Mouse (Mus musculus) cerebellum, postnatal 10 days (tissue): ENCODE results near the gene Inpp4a.

Experiments used
- DNase-seq, 2 experiments: peaks; one replicate each; pipeline ENCODE4 v3.0.0; 2021; ENCODE audit warnings: mixed read lengths in 2 of 2

Inpp4a gene

DNA sequence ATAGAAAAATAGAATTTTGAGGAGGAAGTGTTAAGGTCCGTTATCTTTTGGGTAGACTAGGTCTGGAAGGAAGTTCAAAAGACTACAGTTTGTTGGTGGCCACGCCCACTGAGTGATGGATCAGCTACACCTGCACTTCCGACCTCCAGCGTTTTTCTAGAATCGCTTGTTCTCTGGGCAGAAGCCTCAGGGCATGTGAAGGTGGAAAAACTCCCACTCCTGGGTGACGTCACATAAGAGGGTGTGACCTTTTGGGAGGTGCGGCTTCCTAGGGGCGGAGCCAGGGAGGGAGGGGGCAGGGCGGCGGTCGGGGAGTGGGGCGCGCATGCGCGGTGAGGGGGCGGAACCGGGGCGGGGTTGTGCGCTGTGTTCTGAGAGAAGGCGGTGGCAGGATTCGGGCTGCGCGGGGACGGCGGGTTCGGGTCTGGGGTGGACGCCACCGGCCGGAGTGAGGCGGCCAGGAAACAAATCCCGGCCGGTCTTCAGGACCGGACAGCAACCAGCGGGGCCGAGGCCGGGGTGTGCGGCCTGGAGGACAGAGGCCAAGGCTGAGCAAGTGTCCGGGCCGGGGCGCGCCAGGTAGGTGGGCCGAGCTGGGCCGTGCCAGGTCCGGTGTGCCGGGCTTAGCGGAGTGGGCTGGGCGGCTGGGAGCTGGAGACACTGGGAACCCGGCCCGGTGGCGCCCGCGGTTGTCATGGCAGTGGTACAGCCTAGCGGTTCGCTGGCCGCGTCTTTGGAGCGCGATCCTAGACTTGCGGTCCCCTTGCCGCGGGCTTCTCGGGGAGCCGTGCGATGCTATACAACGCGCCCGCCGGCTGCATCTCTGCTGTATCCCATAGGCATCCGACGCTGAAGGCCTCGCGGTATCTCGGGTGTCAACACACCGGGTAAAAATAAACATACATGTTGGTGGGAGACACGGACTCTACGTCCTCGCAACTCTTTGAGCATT, at the start of gene Inpp4a:
Gene Inpp4a (plus strand): TSS at position 326 of the 952 bp plus-strand sequence.
- peak; percentile 100 for DNase-seq

DNA sequence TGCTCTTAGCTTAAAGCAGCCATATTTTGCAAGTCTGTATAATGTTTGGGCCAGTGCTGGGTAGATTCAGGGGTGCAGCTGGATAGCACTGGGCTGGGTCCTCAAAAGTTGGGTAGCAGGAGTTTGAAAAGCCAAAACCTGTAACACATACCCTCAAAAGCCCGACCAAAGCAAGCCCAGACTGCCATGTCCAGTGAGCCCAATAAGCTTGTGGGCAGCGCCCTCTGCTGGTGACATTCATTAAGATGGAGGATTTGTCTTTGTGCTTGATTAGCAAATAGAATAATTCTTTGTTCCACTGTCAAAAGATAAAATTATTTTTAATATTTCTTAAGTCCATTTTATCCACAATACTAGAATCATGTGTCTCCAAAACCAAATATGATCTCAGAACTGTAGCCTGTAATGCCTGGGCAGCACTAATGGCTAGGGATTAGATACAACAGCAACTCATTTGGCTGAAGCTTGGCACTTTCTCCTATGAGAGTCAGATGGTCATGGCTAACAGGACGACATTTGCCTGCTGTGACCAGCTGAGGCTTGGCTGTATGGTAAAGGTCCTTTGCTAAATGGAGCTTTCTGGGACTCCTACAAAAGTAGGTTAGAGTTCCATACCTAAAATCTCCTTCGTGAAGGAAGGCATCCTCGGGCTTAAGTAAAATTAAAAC, 48.9 kb upstream of the Inpp4a start:
- peak; percentile 94 to 97 for DNase-seq

DNA sequence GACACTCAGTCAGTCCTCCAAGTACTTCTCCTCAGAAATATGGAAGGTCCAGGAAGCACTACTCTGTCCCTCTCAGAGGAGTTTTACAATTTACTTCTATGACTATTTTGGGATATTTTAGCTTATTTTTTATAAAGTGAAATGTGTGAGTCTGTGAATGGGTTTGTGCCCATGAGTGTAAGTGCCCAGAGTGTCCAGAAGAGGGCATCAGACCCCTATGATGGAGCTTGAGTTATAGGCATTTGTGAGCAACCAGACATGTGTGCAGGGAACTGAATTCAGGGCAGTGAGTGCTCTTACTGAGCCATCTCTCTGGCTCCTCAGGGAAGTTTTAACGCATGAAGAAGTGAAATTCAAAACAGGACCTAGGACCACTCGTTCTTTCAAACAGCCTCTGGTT, 41.2 kb upstream of the Inpp4a start:
- no peak for DNase-seq

DNA sequence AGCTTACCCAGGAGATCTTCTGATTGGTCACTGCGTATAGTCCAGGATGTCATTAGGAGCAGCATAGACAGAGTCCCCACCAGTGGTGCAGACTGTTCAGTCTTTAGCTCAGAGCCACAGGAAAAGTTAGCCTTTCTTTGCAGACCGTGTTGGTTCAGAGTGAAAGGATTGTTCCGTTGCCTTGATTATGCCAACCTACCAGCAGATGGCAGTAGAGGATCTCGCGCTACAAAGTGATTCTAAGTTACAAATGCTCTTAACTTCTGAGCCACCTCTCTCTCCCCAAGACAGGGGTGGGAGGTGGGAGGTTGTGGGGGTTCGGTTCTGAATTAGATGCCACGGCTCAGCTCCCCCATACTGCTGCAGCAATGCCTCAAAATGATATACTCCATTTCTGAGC, 27.2 kb upstream of the Inpp4a start:
- peak; percentile 76 to 86 for DNase-seq

DNA sequence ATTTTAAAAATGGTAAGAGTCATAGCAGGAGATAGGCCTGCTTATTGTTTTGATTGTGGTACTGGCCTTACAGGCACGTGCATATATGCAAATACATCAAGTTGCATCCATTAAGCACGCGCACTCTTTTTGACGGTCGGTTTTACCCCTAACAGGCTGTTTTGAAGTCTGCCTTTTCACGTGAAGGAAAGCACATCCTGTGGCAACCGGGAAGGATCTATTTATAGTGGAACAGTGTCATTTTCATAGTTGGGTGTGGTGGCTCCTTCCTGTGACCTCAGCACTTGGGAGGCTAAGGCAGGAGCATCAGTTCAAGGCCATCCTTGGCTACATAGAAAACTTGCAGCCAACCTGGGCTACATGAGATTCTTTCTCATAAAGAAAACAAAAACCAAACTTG, 13.1 kb upstream of the Inpp4a start:
- DNase-seq = no peak

DNA sequence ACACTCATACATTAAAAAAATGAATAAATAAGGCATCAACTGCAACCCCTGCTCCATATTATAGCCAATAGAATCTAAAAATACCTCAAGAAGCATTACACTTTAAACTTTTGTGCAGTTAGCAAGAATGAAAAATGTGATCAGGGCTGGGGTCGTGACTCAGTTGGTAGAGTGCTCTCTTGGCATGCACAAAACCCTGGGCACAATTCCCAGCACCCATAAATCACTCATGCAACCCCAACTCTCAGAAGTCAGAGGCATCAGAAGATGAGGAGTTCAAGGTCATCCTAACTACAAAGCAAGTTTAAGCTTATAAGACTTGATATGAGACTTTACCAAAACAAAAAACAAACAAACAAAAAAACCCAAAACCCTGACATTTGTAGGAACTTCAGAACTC, 11.9 kb upstream of the Inpp4a start:
- no peak for DNase-seq

DNA sequence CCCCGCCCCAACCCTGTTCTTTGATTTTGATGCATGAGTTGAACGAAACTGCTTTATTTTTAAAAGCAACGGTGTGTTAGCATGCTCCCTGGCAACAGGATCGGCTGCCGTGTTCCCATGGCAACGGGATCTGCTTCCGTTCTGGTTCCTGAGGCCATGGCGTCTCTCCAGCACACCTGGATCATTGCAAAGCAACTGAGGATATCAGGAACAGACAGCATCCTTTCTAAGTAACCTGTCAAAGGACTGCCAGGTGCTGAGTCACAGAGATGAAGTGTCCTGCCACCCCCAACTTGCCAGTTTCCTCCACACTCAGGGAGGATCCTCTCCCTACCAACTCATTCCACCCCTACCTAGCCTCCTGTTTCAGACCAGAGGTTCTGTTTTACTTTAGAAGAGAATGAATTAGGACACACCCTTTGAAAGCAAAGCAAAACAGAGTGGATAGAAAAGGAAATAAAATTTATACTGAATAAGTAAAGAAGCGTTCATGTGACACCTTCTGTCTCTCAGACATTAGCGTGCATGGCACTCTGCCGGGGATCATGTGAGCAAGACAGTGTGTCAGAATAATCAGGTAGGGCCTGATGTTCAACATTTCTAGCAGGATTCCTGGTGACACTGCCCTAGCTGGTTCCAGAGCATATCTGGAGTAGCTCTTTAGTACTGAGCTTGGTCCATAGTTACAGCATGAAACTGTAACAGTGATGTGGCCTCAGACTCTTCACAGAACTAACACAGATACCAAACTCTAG, 11.3 kb upstream of the Inpp4a start:
- peak; percentile 52 to 55 for DNase-seq

DNA sequence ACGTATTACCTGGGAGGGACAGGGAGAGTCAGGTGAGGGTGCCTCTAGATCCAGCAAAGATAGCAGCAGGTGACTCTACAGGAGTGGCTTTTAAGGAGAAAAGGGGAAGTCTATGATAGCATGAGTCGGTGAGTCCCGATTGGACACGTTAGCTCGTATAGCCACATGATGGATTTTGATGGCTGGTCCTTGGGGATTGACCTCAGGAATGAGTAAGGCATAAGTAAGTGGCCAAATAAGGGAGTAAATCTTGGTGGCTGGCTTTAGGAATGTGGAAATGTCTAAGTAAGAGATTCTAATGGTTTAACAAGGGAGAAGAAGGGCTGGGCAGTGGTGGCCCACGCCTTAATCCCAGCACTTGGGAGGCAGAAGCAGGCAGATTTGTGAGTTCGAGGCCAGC, 10.7 kb upstream of the Inpp4a start:
- DNase-seq = no peak

DNA sequence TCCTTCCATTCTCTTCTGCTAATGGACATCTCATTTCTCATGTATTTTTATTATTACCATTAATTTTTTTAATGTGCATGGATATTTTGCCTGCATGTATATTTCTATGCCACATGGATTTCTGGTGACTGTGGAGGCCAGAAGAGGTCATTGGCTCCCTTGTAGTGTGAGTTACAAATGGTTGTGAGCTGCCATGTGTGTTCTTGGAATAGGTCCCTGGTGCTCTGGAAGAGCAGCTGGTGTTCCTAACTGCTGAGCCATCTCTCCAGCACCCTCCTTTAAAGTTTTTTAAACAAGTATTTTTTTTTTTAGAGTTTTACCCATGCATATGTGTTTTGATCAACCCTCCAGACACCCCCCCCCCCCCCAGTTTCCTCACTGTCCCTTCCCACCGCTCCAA, 3.3 kb upstream of the Inpp4a start:
- no peak for DNase-seq

DNA sequence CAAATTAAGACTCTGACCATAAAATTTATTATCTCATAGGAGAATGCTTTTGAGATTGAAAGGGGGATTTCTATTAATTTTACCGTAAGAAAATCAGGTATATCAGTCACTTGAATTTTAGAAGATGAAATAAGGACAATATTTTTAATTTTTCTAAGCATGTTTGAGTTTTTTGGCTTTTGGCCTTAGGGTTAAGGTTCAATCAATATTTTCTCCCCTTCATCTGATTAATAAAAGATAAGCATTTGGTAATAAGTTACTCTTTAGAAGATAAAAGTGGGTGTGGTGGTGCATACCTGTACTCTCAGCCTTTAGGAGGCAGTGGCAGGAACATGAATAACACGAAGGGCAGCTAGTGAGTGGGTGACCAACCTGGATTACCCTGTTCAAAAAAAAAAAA, 761 bp upstream of the Inpp4a start:
- no peak for DNase-seq

DNA sequence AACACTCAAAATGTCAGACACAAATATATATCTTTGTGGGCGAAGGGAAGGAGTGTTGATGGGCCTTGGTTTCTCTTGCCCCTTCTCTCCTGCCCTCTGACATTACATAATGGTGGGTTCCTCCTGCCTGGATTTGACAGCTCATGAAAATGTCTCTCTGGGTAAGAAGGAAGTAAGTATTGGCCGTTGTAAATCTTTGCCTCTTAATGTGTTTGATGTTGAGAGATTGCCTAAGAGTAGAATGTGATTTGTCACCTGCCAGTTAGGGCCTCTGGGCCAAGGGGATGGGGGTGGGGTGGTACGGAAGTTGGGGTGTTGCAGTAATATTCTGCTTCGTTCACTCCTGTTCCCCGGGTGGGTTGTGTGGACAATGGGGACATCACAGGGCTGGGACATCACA, 985 bp downstream of the Inpp4a start:
- peak; percentile 44 to 48 for DNase-seq

DNA sequence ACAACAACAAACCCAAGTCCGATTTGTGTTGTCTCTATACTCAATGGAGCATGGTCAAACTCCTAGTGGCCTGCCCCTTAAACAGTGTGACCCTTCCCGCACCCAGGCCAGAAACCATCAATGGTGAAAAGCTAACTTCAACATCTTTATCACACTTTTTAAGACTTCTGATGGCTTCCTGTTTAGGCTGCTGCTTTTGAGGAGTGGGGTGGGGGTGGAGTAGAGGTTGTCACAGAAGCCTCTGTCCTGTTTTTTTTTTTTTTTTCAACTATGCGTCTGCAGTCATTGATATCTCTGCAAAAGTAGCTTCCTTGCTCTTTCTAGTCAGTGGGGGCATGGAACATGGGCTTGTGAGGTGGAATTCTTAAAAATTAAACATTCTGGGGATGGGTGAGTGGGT, 3.1 kb downstream of the Inpp4a start:
- DNase-seq = no peak

DNA sequence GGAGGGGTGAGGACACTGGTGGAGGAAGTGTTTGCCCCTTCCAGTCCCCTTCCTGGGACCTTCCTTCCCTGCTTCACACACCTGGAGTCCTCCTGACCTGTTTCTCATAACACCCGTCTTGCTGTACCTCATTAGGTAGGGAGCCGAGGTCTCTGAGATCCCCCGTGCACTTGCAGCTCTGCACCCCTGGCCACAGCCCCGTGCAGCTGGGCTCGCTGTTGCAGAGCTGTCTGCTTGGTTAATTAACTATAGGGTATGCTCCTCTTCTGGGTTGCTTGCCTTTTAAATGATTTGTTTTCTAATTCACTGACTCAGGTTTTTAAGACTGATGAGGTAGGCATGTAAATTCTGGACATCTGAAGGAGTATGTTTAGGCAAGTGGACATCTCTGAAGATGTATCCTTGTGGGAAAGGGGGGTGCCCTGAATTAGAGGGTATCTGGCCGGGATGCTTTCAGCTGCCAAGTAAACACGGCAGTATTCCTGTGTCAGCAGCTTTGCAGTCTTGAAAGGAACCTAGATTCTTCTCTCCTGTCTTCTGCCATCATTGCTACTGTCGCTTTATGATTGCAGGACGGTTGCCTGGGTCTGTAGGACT, 6.1 kb downstream of the Inpp4a start:
- DNase-seq = no peak

DNA sequence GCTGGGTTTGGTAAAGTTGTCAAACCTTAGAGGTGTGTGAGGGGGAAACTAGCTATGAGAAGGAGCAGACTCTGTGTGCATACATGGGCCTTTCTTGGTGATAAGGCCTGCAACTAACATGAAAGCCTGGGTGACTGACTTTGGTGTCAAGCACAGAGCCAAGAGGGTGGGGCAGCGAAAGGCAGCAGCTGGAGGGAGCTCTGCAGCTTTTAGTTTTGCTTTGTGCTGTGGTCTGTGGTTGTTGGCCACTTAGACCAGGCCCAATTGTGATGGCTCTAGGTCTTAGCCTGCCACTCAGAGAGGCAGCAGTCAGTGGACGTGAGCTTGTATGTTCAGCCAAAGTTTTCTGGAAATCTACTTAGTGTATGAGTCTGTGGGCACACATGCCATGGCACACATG, 7.9 kb downstream of the Inpp4a start:
- no peak for DNase-seq

DNA sequence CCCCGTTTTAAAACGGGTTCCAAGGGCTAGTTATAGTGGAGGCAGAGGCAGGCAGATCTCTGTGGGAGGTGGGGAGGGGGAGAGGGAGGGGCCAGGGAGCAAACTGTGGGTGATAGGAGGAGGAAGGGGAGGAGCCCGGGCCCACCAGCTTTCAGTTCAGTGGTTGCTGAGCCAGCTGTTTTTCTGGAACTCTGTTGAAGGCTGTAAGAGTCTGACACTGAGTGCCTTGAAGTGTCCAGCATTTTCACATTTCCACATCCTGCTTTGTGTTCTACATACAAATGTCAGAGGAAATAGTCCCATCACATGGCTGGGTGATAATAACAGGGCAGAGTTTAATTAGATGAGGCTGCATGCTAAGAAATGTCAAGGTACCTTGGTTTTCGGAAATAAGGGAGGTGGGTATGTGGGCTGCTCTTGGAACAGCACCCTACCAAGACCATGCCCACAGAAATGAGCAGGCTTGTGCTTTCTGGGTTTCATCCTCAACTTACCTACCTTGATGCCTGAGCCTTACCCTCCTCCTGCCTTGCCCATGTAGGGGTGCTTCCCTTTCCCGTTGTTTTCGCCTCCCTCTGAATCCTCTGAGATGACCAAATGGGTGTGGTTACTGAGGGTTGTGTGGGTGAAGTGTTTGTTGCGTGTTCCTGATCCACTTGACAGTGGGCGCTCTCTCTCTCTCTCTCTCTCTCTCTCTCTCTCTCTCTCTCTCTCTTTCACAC, 8.5 kb downstream of the Inpp4a start:
- no peak for DNase-seq

DNA sequence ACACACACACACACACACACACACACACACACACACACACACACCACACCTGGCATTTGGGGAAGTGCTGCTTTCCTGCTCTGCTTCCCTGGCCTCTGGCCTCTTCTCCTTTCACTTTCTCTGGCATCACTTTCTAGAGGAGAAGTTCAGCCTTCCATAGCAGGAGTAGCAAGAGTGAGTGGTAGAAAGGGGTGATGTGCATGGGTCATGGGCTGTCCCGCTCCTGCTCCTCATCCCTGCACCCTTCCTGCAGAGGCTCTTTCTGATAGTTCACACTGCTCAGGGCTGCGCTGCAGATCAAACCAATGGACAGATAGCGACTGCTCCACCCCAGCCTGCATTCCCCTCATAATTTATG, 9.1 kb downstream of the Inpp4a start:
- DNase-seq = no peak

DNA sequence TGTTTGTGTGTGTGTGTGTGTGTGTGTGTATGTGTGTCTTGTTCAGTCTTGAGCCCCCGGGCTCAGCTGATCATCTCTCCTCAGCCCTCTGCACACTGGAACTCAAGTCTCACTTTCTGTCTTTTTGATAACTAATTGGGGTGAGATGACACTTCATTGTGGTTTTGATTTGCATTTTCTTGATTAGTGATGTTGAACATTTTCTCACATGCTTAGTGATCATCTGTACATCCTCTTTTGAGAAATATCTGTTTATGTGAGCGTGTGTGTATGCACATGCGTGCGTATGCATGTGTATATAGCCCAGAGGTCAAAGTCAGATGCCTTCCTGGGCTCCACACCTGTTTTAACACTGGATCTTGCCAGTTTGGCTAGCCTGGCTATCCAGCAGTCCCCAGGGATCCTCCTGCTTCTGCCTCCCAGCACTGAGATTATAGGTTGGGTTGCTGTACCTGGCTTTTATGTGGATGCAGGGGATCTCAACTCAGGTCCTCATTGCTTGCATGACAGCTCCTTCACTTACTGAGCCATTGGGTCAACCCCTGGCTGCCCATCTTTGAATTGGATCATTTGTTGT, 10.4 kb downstream of the Inpp4a start:
- DNase-seq = no peak

DNA sequence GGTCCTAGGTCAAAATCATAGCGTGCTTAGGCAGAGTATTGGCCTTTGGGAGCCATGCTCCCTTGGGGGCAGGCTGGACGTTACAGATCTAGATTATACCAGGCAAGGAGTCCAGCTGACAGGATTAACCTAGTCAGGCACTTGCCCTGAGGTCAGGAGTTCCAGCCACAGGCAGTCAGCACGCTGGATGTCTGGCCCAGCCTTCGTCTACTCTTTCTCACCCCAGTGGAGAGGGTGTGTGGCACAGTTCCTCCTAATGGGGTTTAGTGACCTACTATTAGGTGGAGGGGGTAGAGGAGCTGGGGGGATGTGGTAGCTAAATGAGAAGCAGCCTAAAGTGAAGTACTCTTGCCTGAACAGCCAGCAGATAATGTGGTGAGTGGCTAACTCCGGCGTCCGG, 14.7 kb downstream of the Inpp4a start:
- no peak for DNase-seq

DNA sequence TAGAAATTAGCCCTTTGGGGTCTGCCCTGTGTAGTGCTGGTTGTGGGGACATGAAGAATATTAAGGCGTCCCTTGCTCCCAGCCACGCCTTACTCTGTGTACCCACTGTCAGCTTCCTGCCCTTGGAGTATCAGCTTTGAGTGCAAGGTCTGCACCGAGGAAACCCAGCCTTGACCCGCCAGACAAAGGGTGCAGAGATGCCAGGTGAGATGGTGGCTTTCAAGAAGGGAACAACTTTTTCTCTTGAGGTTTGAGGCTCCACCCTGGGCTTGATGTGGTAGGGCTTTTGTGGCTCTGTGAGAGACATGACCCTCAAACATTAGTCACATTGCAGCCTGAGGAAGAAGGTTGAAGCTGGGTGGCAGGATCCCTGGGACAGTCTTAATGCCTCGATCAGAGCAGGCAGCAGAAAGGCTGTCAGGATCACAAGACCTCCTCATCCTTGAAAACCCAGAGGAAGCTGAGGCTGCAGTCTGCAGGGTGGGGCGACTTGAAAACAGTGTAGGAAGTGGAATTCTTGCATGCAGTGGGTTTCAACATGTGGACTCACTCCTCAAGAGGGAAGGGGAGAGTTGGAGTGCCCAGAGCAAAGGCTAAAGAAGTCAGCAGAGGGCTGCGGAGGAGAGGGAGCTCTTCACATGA, 18.1 kb downstream of the Inpp4a start:
- no peak for DNase-seq

DNA sequence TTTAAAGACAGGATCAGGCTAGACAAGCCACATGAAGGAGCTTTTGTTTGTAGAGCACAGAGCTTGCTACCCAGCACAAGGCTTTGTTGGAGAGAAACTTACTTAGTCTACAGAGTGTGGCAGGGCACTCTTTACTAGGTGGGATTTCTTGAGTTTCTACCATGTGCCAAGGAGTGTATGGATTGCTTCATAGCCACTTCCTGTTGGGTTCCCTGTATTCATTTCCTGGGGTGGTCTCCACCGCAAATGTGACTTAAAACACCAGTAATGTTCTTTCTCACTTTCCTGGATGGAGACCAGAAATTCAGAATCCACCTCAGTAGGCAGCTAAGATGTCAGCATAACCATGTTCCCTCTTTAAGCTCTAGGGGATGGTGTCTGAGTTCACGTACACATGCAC, 18.9 kb downstream of the Inpp4a start:
- no peak for DNase-seq

DNA sequence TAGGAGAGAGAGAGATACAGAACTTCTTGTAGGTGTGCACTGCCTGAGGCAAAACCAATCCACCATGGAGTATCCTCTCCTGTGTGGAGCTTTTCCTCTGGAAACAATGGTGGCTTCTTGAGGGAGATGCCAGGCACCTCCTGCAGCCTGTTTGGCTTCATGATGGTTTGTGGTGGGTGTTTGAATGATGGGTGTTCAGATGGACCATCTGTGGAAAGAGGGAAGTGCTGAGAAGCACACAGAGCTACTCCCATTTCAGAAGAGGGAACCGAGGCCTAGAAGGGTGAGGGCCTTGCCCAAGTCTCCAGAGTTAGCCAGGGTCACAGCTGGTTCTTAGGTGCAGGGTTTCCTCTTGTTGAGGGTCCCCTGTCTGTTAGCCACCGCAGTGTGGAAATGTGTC, 23.0 kb downstream of the Inpp4a start:
- no peak for DNase-seq

DNA sequence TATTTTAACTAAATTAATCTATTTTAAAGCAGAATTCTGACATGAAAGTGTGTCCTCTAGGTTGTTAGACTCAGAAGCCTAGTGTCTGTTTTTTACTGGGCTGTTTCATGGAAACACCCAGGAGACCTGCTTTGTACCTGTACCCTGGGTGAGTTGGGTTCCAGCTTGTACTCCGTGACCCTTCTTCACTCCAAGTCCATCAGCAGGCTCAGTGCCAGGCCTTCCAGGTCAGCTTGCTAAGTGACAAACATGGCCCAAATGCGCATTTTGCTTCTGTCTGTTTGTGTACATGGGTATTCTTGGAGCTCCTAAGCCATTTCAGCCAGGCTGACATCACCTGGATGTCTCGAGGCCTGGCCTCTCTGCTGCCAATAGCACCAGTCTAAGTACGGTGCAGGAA, 23.5 kb downstream of the Inpp4a start:
- DNase-seq = peak in 1 of 2 experiments; percentile 35
